Mouse (Mus musculus) intestine, embryonic 16.5 days (tissue): ENCODE results near the gene Acaca. TPM values are rescaled to one million over a fixed set of nuclear protein-coding genes. Genes with fewer than 3 reads are reported as not detected.

ENCODE experiments used
- ATAC-seq: fragments of 200-750 bp; cut with Nextera tagmentation; 2 replicates; pipeline ENCODE4 v1.8.0; 2017; ENCODE audit warnings: moderate TSS enrichment, moderate library complexity
- H3K27ac ChIP-seq: fragments of 300-500 bp; sonication (generic); 2 replicates; pipeline ENCODE4 v1.5.1; 2014; ENCODE audit warnings: mild to moderate bottlenecking, low read length
- H3K27me3 ChIP-seq: fragments of 300-500 bp; sonication (generic); replicated peaks from 2 replicates; pipeline ENCODE4 v1.6.1; 2014; ENCODE audit warnings: low read length, control low read depth, mixed read lengths; ENCODE audit not compliant: control insufficient read depth, insufficient read depth
- H3K36me3 ChIP-seq: fragments of 300-500 bp; sonication (generic); 2 replicates; pipeline ENCODE4 v1.6.1; 2014; ENCODE audit warnings: low read length, control low read depth; ENCODE audit not compliant: control insufficient read depth, insufficient read depth
- H3K4me1 ChIP-seq: fragments of 300-500 bp; sonication (generic); 2 replicates; pipeline ENCODE4 v1.6.1; 2014; ENCODE audit warnings: low read length, control low read depth, mixed read lengths; ENCODE audit not compliant: control insufficient read depth, insufficient read depth
- H3K4me2 ChIP-seq: fragments of 300-500 bp; sonication (generic); 2 replicates; pipeline ENCODE4 v1.6.1; 2014; ENCODE audit warnings: low read depth, low read length, control low read depth
- H3K4me3 ChIP-seq: fragments of 300-500 bp; sonication (generic); 2 replicates; pipeline ENCODE4 v1.5.1; 2014; ENCODE audit warnings: mild to moderate bottlenecking, low read length
- H3K9ac ChIP-seq: fragments of 300-500 bp; sonication (generic); 2 replicates; pipeline ENCODE4 v1.6.1; 2014; ENCODE audit warnings: low read depth, low read length
- H3K9me3 ChIP-seq: fragments of 300-500 bp; sonication (generic); 2 replicates; pipeline ENCODE4 v1.6.1; 2016; ENCODE audit warnings: low read length, control low read depth; ENCODE audit not compliant: control insufficient read depth
- WGBS: fragments of 180-500 bp; shearing (Covaris S2); extraction: QIAGEN DNeasy Blood & Tissue Kit; methylation state at CpG from one replicate; pipeline ENCODE4 v1.1.7; 2014; 5-methylcytosine and 5-hydroxymethylcytosine counted together
- polyA plus RNA-seq: library from polyadenylated mRNA; unstranded; fragments of >200 nt; fragmentation: Nextera tagmentation; extraction: Ambion mirVana; gene quantifications from 2 replicates; pipeline ENCODE4 v1.2.1, GENCODE M21; 2015

Acaca gene
- polyA plus RNA-seq, 1 experiment from 2014 or later: 8.3 TPM

DNA sequence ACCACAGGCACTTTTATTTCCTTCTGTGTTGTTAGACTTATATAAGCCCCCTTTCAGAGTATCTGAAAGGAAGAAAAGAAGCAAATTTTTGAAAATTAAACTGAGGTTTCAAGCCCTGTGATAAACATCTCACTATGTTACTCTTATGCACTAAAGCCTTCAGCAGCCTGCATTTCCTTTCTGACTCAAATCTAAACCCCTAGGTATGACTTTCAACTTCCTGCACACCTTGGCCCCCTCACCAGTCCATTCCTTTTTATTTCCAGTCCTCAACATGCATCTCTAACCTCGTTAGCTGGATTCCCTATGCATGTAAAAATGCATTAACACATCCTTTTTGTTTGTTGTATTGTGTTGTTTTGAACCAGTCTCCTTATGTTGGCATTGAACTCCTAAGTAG, 123.0 kb downstream of the Acaca start:
- Histone ChIP-seq H3K4me1 (peaks cover 5% of the 10 kb centered on the region), H3K36me3 (no peaks in the 10 kb centered on the region), H3K9me3 (no peaks in the 10 kb centered on the region), H3K9ac (no peak overlapping the region), H3K27ac (no peak overlapping the region), H3K4me2 (no peak overlapping the region), H3K27me3 (no peaks in the 10 kb centered on the region), H3K4me3 (no peak overlapping the region)
- 91% methylated on average over 1 of the region's 1 CpGs for WGBS
- no peak for ATAC-seq

DNA sequence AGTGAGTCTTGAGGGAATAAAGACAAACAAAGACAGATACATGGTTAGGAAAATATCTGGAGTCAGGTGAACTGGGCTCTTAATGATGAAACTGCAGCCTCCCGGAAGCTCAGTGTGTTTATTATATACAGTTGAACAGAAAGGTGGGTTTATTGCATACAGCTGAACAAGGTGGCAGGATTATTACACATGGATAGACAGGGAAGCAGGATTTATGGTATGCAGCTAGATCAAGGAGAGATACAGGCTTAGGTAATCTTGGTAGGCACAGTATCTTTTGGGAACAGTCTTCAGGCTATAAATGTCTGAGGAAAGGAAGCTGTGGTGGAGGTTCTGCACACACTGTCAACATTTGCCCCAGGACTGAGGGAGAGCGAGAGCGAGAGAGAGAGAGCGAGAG, 126.4 kb downstream of the Acaca start:
- 68% methylated on average over 4 of the region's 4 CpGs for WGBS
- Histone ChIP-seq H3K9ac (no peak overlapping the region), H3K4me2 (no peak overlapping the region), H3K27ac (0 out of 2 replicates have a peak overlapping the region, but pooled peaks have one; percentile 58), H3K36me3 (0 out of 2 replicates have a peak, but pooled peaks cover 3% of the 10 kb centered on the region), H3K4me3 (no peak overlapping the region), H3K4me1 (peaks cover 2% of the 10 kb centered on the region), H3K27me3 (no peaks in the 10 kb centered on the region), H3K9me3 (no peaks in the 10 kb centered on the region)
- peak; percentile 93 for ATAC-seq

DNA sequence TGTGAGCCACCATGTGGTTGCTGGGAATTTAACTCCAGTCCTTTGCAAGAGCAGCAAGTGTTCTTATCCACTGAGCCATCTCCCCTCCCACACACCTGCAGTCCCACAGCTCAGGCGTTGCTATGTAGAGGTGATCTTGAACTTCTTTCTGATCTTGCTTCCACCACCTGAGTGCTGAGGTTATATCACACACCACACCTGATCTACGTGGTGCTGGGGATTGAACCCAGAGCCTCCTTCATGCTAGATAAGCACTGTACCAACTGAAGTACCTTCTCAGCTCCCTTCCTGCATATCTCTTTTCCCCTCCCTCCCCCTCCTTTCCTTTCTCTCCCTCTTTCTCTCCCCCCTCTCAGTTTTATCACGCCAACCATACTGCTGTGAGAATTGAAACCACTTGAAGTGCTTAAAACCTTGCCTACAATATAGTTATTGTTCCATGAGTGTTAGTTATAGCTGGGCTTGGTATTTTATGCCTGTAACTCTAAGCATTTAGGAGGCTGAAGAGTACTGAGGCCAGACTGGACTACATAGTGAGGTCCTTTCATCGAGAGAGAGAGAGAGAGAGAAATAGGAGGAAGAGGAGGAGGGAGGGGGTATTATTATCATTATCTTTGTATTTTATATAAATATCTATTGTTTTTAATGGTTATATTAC, 128.7 kb downstream of the Acaca start:
- H3K36me3 ChIP-seq: peaks cover 5% of the 10 kb centered on the region; the same call in 1 of the 2 replicates
- H3K27me3 ChIP-seq: no peaks in the 10 kb centered on the region
- H3K4me2 ChIP-seq: no peak overlapping the region
- H3K4me1 ChIP-seq: no peaks in the 10 kb centered on the region
- H3K9me3 ChIP-seq: no peaks in the 10 kb centered on the region
- no peak overlapping the region for H3K27ac ChIP-seq
- no peak overlapping the region for H3K4me3 ChIP-seq
- WGBS: 88% methylated on average over 4 of the region's 4 CpGs
- no peak for ATAC-seq
- H3K9ac ChIP-seq: no peak overlapping the region

DNA sequence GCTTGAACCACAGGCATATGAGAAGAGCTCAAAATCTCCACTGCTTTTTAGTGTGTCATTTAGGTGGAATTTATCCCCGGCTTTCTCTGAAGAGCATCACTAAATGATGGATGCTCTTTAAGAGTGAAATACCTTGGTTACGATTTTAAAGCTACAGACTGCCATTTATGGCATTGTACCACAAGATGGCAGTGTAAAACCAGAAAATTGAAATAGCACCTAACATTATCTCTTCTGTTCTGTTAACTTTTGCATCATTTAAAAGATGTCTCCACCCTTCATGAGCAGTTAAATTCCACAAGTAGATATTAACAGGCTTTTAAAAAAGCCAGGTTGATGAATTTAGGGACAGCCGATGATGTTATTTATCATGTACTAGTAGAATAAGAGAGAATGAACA, 135.0 kb downstream of the Acaca start:
- H3K4me3 ChIP-seq: no peak overlapping the region
- H3K27me3 ChIP-seq: no peaks in the 10 kb centered on the region
- 64% methylated on average over 3 of the region's 3 CpGs for WGBS
- H3K36me3 ChIP-seq: peaks cover 5% of the 10 kb centered on the region
- no peak overlapping the region for H3K27ac ChIP-seq
- no peaks in the 10 kb centered on the region for H3K4me1 ChIP-seq
- H3K4me2 ChIP-seq: no peak overlapping the region
- no peak for ATAC-seq
- no peaks in the 10 kb centered on the region for H3K9me3 ChIP-seq
- H3K9ac ChIP-seq: no peak overlapping the region

DNA sequence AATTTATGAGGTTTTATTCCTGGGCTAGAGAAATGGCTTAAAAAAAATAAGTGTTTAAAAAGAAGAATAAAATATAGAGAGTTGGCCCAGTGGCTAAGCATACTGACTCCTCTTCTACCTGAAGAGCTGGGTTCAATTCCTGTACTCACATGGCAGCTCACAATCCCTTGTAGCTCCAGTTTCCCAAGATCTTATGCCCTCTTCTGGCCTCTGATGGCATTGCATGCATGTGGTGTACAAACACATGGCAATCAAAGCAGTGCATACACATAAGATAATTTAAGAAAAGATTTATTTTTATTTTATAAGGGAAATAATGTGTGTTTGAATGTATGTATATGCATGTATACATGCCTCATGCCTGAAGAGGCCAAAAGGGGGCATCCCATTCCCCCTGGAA, 138.6 kb downstream of the Acaca start:
- H3K4me2 ChIP-seq: no peak overlapping the region
- no peaks in the 10 kb centered on the region for H3K27me3 ChIP-seq
- H3K36me3 ChIP-seq: peaks cover 6% of the 10 kb centered on the region
- no peak for ATAC-seq
- H3K9ac ChIP-seq: no peak overlapping the region
- no peak overlapping the region for H3K4me3 ChIP-seq
- no peak overlapping the region for H3K27ac ChIP-seq
- H3K9me3 ChIP-seq: no peaks in the 10 kb centered on the region
- no peaks in the 10 kb centered on the region for H3K4me1 ChIP-seq

DNA sequence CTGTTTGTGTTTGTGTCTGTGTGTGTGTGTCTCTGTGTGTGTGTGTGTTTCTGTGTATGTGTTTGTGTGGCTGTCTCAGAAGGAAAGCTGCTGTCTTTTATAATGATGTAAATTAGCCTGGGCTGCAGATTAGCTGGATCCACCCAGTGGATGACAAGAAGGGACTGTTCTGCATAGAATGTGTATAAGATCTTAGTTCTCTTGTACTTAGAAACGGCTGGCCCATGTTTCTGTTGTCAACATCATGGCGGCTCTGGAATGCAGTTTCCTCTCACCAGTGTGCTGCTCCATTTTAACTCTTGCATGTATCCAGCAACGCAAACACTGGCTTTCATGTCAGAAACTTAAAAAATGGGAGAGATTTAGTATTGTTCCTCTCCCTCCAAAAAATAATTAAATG, 141.0 kb downstream of the Acaca start:
- Histone ChIP-seq H3K36me3 (peaks cover 5% of the 10 kb centered on the region), H3K4me3 (no peak overlapping the region), H3K9me3 (no peaks in the 10 kb centered on the region), H3K9ac (no peak overlapping the region), H3K4me2 (no peak overlapping the region), H3K27me3 (no peaks in the 10 kb centered on the region), H3K4me1 (no peaks in the 10 kb centered on the region), H3K27ac (no peak overlapping the region)
- ATAC-seq: no peak
- 65% methylated on average over 3 of the region's 3 CpGs for WGBS

DNA sequence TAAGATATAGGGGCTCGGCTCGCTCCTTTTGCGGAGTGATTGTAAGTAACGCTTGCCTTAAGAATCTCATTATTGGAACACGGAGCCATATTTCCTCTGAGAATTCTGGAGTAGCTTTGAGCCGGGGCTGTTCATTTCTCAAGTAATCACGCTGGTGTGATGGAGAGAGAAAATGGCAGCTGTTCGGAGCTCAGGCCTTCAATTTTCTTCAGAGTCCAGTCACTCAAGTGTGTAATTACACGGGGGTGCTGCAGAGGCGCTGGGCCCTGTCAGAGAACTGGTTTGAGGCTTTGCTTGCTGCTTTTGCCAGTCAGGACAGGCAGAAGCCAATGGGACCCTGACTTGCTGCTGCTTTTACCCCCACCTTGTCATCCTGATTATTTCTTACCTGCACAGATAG, 142.5 kb downstream of the Acaca start:
- H3K4me1 ChIP-seq: no peaks in the 10 kb centered on the region
- no peaks in the 10 kb centered on the region for H3K27me3 ChIP-seq
- no peaks in the 10 kb centered on the region for H3K9me3 ChIP-seq
- ATAC-seq: no peak
- H3K36me3 ChIP-seq: peaks cover 5% of the 10 kb centered on the region; the same call in 1 of the 2 replicates
- 85% methylated on average over 10 of the region's 10 CpGs for WGBS
- H3K27ac ChIP-seq: no peak overlapping the region
- no peak overlapping the region for H3K9ac ChIP-seq
- no peak overlapping the region for H3K4me2 ChIP-seq
- no peak overlapping the region for H3K4me3 ChIP-seq

DNA sequence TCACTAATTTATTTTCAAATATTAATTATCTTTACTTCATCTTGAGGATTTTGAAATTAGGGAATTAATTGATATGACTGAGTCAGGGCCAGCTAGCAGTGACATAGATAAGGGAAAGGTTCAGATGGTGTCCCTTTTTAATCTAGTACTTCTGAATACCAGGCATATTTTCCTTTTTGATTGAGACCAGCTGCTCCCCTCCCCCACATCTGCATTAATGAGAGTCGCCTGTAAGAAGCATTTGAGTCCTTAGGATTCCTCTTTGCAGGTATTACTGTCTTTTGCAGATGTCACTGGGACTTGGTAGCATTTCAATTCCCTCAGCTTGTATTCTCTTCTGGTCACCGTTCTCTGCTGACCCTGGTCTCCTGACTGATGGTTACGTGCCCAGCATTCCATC, 143.1 kb downstream of the Acaca start:
- Histone ChIP-seq H3K9me3 (no peaks in the 10 kb centered on the region), H3K4me3 (no peak overlapping the region), H3K27ac (no peak overlapping the region), H3K36me3 (peaks cover 3% of the 10 kb centered on the region; the same call in 1 of the 2 replicates), H3K9ac (no peak overlapping the region), H3K27me3 (no peaks in the 10 kb centered on the region), H3K4me1 (no peaks in the 10 kb centered on the region), H3K4me2 (no peak overlapping the region)
- no peak for ATAC-seq
- WGBS: 79% methylated on average over 3 of the region's 3 CpGs

DNA sequence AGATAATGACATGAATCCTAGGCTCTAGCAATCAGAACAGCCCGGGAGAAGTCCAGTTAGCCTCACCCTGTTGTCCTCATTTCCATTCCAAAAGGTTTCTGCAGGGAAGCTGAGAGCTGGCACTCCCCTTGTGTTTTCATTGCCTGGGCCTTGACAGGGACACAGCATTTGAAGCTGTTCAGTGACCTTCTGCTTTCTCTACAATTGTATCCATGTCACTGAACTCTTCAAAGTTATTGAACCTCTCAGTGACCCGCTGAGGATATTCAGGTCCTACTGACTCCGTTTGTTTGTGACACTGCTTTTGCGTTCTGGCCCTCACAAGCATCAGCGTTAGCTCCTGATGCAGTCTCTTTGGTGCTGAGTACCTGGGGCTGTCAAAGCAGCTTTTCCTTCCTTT, 147.5 kb downstream of the Acaca start:
- WGBS: 74% methylated on average over 5 of the region's 5 CpGs
- Histone ChIP-seq H3K27me3 (no peaks in the 10 kb centered on the region), H3K4me2 (no peak overlapping the region), H3K9ac (no peak overlapping the region), H3K9me3 (no peaks in the 10 kb centered on the region), H3K4me3 (no peak overlapping the region), H3K4me1 (no peaks in the 10 kb centered on the region), H3K36me3 (no peaks in the 10 kb centered on the region), H3K27ac (no peak overlapping the region)
- no peak for ATAC-seq

DNA sequence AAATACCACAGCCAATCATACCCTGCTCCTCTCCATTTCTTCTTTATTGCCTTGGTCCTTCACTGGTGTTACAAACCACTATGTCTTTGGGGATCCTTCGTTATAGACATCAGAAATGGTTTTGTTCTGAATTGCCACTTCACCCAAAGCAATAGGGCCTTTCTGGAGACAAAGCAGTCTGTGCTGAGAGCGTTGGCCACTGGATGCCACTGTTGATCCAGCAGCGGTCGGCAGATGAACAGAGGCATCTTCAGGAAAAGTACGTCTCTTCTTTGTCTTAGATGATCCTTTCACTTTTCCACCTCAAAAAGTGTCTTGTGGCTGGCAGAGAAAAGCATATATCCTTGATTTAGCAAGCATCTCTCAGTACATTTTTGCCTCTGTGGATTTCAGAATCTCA, 151.8 kb downstream of the Acaca start:
- no peak overlapping the region for H3K27ac ChIP-seq
- no peaks in the 10 kb centered on the region for H3K9me3 ChIP-seq
- H3K4me3 ChIP-seq: no peak overlapping the region
- WGBS: 76% methylated on average over 5 of the region's 5 CpGs
- H3K4me1 ChIP-seq: no peaks in the 10 kb centered on the region
- no peak overlapping the region for H3K4me2 ChIP-seq
- no peaks in the 10 kb centered on the region for H3K36me3 ChIP-seq
- no peaks in the 10 kb centered on the region for H3K27me3 ChIP-seq
- no peak for ATAC-seq
- no peak overlapping the region for H3K9ac ChIP-seq
